Mouse (Mus musculus) adipocyte (in vitro differentiated cells): ENCODE data around the gene Jhy.

Experiments
- DNase-seq: peaks from one replicate; pipeline ENCODE4 v3.0.0-alpha.2; 2016; ENCODE audit warnings: low spot score

The Jhy gene

GRCm38 (mm10) chr9:40963586-40964417 is at the start of gene Jhy:
Jhy (minus strand) TSS chr9:40964118.
- no peak for DNase-seq

- no peak for DNase-seq
These were observed 48.5 kb upstream of the Jhy start for GRCm38 (mm10) chr9:41012456-41012855.

- no peak for DNase-seq
These were observed 47.9 kb upstream of the Jhy start for GRCm38 (mm10) chr9:41011512-41012436.

GRCm38 (mm10) chr9:41007785-41008184 is 43.9 kb upstream of the Jhy start:
- DNase-seq: no peak

DNA sequence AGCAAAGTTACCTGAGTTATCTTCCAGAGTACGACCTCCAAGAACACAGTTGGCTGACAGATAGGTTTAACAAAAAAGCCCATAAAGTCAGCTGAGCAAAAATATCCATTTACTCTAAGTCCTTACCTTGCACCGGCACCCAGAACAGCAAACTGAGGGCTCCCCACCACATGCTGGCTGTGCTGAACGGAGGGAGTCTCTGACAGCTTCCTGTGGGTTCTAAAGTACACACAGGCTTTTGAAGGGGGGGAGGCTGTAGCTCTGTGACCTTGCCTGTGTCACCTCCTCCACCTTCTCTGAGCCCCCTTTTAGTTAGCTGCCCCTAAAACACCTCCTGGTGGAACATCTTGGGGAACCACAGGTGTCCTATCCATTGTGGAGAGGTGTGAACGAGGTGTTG is 40.5 kb upstream of the Jhy start, which contains the start of gene Crtam:
TSS of gene Crtam (minus strand) at position 214 of the 400 bp plus-strand sequence.
- no peak for DNase-seq

DNA sequence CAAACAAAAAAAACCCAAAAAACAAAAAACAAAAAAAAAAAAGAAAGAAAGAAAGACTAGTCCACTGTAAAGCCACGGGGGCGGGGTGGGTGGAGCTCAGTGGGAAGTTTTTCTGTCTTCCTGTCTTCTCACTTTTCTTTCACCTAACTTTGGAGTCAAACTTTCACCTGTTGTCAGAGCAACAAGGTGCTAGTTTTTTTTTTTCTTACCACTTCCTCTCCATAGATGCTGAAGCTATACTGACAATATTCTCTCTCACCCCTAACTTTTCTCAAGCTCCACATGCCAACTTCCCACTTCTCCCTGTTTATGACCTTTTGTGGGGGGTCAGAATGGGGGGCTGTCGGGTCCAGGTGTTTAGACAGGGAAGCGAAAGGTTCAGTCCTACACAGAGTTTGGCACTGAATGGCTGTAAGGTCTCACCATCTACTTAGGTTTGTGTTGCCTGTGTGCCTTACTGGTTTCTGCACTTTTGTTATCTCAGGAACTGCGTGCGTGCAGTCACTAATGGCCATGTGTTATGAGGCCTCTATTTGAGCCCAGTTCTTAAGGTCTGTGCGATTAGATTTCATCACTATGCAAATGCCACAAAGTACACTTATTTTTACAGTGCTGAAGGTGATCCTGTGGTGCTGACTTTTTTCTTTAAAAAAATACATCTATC is 33.3 kb upstream of the Jhy start:
- DNase-seq: no peak

- no peak for DNase-seq
These were observed 30.2 kb upstream of the Jhy start for GRCm38 (mm10) chr9:40994075-40994474.

DNA sequence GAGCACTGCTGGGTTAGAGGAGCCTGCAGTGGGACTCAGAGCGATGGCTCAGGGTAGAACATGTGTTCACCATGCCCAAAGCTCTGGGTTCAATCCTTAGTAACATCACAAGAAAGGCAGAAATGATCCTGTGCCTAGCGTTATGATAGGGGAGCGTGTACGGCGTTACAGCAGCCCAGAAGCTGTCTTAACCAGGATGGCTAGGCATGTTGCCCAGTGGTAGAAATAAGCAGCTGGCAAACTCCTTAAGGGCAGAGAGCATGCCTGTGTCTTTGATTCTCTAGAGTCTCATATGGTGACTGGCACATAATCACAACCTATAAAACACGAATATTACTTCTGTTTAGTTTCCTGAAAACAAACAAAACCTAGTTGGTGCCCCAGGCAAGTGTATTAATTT is 27.6 kb upstream of the Jhy start:
- DNase-seq: peak; percentile 7

DNA sequence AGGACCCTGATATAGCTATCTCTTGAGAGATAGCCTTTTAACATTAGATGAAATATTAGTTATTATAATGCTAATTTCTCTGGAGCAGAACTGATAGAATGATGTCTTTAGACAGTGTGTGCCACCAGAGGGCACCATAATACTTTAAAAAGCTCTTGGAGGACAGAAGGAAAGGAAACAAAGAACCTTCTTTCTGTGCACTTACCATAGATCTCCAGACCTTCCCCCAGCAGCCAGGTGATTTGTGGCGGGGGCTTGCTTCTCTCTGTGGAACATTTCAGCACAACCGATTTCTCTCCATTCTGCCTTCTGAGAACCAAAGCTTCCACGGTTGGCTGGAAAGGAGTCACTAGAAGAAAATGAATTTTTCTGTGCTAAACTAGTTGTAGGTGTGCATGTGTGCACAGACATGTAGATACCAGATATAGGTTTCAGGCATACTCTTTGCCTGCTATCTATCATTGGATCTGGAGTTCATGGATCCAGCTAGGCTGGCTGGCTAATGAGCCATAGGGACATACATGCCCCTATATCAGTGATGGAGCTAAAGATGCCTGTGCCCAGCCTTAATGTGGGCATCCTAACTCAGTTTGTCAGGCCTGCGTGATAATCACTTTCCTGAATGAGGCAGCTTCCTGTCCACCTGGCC is 26.1 kb upstream of the Jhy start:
- DNase-seq: peak; percentile 72

GRCm38 (mm10) chr9:40984313-40984712 is 20.4 kb upstream of the Jhy start:
- no peak for DNase-seq

DNA sequence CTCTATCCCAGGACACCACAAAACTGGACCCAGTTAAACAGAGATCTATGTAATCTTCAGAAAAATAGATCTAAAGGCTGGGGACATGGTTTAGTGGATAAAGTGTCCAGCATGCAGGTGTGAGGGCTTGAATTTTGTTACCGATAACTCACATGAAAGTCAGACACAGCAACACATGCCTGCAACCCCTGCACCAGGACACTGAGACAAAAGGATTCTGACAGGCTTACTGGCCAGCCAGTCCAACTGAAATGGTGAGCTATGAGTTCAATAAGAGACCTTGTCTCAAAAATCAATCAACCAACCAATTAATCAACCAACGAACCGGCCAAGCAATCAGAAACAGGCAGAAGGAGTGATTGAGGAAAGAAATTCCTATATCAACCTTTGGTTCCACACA is 19.8 kb upstream of the Jhy start:
- no peak for DNase-seq

- DNase-seq: no peak
These were observed 18.6 kb upstream of the Jhy start for GRCm38 (mm10) chr9:40982480-40982879.

DNA sequence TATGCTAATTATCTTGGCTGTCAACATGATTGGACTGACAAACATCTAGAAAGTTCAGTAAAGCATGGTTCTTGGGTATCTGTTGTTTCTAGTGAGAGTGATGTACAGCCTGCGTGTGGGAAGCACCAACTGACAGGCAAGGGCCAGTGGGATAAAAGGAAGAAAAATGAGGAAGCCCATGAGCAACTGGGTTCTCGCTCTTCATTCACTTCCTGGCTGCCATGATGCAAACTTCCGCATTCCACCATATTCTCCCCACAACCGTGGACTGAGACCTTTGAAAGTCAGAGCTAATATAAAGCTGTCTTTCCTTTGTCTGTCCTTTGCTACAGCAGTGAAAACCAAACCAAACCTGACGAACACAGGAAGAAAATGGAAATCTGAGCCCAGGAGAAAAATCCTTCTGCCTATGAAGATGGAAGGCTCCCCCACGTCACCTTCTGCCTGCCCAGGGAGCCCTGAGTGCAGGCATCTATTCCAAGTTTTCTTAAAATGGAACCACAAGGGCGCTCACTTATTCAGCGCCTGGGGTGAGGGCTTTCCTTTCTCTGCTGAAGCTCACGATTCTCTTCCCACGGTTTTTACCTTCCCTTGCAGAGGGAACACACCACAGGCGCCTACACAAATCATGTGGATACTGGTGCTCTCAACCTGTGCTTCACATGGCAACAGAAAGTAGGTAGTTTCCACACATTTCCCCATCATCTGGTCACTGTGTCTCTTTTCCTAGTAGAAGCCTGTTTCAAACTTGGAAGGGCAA is 10.3 kb upstream of the Jhy start:
- DNase-seq: no peak

- no peak for DNase-seq
These were observed 448 bp upstream of the Jhy start for GRCm38 (mm10) chr9:40964418-40964714.

- DNase-seq: no peak
These were observed 2.5 kb downstream of the Jhy start for GRCm38 (mm10) chr9:40961401-40961800.

DNA sequence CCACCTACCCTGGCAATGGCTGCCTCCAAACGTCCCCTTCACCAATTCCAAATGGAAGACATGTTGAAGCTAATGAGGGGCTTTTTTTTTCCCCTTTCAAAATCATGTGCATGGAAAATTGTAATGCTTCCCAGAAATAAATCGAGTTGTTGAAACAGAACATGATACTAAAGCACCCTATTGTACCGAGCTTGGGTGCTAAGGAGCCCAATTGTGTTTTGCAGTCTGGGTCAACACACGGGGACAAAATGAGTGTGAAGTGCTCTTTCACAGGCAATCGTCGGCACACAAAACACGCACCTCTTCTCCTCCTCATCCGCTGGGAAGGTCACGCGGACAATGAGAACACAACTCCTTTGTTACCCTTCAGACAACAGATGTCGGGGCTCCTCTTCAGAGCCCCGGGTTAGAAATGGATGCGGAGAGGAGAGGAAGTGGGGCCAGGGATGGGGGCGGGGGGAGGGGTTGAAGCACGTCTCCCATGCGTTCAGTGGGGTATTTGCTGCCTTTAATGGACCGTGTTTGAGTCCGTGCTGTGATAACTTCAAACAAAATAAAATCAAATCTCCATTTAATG is 14.8 kb downstream of the Jhy start:
- DNase-seq: no peak

DNA sequence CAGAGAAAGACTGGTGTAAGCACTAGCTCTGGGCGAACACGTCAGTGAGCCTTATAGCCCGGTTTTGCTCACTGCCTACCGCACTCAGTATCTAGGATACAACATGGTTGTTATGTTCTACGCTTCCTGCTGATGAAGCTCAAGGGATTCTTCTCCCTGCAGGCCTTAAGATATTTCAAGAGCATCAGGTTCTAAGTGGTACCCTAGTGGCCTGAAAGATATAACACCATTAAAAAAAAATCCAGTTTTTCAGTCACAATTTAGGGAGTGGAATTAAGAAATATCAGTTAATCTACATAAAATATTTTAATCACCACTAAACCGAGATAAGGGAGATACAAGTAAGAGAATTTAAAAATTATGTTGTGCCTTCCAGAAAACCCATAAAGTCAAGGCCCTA is 15.4 kb downstream of the Jhy start:
- no peak for DNase-seq

GRCm38 (mm10) chr9:40947131-40947530 is 16.8 kb downstream of the Jhy start:
- no peak for DNase-seq

DNA sequence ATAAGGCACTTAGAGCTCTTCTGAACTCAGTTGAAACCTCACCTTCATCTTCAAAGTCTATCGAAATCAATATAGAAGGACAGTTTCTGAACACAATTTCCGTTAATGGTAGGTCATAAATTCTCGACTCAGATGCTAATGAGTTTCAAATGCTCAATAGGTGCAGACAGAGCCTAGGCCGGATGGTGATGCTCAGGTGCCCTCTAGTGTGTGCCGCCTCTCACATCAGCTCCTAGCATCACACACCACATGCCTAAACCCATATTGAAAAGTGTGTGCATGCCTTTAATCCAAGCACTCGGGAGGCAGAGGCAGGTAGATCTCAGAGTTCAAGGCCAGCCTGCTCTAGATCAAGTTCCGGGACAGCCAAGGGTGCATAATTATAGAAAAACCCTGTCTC is 26.5 kb downstream of the Jhy start:
- no peak for DNase-seq

DNA sequence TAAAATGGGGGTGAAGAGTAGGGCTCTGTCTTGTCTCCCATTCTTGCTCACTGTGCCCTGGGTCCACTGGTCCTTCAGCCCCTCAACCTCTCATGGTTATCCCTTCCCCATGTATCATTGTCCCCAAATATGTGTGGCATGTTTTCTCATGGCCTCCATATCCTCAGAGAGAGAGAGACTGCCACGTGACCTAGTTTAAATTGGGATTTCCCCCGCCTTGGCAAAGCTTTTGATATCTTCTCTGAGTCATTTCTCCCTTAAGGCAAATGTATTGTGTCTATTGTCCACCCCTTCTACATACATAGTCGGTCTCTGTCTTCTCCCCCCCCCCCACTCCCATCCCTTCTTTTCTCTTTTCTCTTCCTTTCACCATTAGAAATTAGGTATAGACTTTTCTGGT is 30.6 kb downstream of the Jhy start:
- DNase-seq: no peak

DNA sequence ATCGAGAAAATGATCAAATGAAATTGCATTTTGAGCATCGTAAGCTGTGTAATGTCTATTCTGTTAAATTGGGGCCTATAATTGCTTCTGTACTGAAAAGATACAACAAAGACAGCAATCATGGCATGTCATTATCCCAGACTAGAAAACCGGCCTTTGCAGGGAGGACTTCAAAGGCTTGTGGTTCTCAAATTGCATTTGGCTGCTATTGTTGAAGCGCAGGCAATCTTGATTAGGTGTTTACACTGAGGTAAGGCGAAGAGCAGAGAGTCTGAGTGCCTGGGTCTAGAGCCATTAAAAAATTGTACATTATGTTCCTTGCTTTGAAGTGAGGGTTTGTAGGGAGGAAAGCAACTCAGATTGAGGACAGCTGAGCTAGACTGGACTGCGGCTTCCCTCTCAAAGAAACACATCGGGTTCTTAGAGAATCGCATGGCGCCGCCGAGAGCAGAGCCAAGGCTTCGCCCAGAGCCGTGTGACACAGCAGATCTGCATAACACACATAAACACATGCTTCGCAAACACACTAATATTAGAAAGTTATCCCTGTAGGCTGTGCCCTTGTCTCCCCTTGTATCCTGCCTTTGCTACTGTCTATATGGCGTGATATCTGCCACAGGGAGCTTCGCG is 36.5 kb downstream of the Jhy start:
- DNase-seq: no peak
